Mouse (Mus musculus) spleen, adult 12 weeks (tissue): ENCODE results near the gene Trhr2.

Experiments used
- DNase-seq: peaks from one replicate; pipeline ENCODE4 v3.0.0; 2022; ENCODE audit warnings: low spot score

Gene Trhr2

DNA sequence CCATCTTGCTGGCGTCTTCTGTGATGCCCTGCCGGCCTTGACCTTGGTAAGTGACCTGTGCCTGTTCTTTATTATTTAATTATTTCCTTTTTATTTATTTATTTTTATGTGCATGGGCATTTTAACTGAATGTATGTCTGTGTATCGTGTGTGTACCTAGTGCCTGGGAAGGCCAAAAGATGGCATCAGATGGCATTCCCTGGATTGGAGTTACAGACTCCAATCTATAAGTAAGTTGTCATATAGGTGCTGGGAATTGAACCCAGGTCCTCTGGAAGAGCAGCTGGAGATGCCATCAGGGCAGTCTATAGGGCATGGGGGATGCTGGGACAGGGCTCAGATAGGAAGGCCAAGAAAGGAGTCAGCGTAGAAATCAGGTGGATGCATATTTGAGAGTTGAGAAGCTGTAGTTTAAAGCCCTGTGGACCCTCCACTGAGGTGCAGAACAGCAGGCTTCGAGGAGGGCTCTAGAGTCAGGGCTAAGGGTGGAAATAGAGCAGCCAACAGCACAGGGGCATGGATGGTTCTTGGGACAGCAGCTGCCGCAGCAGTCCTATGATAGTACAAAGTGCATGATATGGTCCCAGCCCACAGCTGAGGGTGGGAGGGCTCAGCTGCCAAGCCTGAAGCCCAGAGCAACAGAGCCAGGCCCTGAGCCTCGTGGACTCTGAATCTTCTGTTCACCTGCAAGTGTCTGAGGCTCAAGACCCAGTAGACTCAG lies at the start of gene Trhr2:
TSS of gene Trhr2 (minus strand) at position 51 of the 721 bp plus-strand sequence.
- no peak for DNase-seq

DNA sequence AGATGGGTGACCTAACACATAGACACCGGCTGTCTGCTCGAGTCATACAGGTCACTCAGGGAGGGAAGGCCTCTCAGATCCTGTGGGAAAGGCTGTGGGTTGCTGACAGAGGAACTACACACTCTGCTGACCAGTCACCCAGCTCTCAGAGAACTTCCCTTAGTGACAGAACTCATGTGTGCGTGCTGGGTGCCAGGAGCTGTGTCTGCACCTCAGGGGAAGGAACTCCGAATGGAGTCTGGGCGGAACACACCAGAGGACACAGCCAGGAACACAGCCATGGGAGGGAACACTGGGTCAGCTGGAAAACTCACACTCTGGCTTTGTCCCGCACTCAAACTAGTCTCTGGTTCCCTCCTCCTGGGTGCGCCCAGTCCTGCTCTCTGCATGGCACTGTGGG lies 47.1 kb upstream of the Trhr2 start:
- no peak for DNase-seq

DNA sequence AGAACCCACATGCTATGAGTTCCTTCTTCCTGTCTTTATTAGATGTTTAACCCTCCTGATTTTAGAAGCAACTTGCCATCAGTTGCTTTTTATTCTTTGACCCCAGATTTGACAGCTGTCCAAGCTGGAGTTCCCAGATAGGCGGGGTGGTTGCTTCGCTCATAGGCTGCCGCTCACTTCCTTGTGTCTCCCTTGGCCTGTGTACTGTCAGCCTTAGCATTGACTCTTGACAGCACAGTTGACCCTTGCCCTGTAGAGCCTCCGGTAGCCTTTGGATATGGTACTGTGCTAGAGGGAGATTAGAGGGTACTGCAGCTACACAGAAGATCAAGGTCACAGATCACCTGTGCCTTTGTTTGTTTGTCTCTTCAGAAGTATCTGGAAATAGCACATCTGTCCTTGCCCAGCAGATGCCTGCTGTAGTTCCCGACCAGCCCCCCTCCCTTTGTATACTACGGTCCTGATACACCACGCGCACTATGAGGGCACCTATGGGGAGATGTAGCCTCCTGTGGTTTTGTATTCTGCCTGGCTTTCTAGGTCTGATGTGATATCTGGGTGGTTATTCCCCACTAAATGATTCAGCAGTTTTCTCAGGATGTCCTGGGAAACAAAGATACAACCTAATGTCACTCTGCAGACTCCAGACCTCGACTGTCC lies 44.7 kb upstream of the Trhr2 start:
- no peak for DNase-seq

DNA sequence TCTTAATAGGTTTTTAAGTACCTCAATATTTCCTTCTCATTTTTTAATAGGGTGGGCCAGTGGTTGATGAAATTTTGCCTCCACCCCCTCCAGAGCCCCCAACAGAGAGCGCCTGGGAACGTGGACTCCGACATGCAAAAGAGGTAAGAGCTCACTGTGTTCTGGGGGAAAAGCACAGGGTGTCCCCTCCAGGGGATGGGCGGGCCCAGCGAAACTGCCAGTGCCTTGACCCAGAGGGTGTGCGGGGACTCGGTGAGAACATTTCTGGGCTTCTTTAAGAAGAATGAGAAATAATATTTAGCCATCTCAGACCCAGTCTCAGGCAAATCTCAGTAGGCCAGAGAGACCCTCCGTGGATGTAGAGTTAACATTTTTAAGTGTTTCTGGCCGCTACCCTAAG lies 37.6 kb upstream of the Trhr2 start:
- no peak for DNase-seq

DNA sequence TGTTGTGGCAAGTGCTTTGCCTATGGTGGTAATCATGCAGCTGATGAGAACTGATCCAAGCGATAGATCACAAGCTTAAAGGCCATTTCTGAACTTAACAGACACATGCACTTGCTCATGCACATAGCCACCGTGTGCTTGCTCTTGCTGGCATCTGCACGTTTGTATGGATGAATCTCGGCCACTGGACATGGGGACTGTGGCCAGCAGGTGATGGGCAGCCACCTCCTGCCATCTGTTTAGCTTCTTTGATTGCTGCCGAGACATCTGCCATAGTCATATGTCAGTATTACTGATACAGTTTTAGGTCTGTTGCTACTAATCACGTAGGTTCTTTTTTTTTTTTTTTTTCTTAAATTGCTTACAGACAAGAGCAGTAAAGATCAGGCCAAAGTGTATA lies 34.7 kb upstream of the Trhr2 start:
- DNase-seq = no peak

DNA sequence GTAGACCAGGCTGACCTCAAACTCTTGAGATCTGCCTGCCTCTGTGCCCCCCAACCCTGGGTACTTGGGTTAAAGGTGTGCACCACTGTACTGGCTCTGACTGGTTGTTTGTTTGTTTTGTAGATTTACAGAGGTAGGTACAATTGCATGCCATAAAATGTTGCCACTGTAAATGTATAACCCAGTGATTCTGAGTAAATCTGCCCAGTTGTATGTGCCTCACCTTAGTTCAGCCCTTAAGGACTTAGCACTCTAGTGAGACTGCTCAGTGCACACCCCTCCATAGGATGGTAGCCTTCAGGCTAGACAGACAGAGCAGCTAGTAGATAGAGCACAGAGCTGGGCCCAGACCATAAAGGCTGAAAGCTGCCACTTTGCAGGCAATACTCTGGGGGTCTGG lies 33.2 kb upstream of the Trhr2 start:
- DNase-seq = no peak

DNA sequence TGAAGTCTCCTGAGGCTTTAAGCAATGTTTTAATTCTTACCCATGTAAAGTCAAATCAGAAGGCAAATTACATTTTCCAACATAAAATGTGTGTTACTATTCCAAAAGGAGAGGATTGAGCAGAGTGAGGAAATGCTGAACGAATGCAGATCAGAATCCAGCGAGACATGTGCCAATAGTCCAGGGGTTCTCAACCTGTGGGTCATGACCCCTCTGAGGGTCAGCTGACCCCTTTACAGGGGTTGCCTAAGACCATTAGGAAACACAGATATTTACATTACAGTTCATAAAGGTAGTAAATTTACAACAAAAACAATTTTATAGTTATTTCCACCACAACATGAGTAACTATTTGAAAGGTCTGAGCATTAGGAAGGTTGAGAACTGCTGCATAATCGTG lies 30.2 kb upstream of the Trhr2 start:
- DNase-seq = no peak

DNA sequence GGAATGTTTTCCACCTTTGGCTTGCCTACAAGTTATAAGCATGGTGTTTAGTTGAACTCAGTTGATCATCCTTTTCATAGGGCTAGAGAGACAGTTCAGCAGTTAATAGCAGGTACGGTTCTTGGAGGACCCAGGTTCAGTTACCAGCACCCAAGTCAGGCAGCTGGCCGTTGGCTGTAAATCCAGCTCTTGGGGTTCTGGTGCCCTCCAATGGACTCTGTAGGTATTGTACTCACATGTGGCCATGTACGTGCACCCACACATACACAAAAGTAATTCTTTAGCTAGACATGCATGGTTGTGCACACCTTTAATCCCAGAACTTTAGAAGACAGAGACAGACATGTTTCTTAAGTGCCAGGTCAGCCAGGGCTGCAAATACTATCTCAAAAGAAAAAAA lies 28.8 kb upstream of the Trhr2 start:
- no peak for DNase-seq

DNA sequence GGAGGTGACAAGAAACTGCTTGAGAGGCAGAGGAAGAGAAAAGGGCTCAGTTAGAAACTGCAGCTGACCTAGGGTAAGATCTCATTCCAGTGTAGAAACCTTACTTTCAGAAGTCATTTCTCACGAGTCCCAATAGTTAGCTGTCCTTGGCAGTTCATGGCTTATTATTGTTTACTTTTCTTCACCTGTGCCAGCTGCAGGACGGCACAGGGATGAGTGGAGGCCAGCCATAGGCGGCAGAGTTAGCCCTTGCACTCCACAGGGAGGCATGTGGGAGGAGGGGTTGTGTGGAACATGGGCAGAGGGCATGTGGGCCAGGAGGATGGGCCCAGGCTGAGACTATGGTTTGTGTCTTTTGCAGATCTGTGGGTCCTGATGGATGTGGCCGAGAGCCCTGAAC lies 22.5 kb upstream of the Trhr2 start:
- DNase-seq = no peak

DNA sequence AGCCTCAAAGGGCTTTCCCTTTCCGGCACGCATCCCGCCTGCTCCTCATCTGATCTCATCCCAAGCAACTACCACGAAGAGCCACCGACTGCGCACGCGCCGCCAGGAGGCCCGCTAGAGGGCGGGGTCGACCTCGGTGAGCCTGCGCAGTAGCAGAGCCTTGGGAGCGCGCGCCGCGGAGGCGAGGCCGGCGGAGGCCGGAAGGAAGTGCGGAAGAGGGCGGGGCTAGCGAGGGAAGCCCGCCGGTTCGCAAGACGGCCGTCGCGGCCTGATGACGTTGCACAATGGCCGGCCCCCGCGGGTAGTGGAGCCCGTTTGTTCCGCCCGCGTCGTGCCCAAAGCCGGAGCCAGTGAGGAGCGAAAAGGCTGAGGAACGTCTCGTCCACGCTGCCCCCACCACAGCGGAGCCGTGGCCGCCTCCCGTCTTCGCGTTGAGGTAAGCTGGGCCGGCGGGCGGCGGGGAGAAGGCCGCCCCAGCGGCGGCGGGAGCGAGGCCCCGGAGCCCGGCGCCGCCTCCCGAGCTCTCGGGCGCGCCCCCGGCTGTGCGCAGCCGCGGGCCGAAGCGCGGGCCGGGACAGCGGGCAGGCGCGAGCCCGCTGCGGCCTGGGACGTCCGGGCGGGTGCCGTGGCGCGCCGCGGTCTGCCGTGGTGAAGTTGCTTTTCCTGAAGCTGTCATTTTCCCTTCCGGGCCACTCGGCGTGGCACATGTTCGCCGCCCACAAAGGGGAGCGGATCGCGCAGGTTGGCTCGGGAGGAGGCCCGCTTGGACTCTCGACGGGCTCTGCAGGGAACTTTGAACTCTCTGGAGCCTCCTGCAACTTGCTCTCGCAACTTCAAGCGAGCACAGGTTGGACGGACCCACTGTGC lies 16.1 kb upstream of the Trhr2 start, which contains the start of gene Zc3h18:
TSS of gene Zc3h18 (plus strand) at position 245 of the 867 bp plus-strand sequence.
- DNase-seq = peak; percentile 99

DNA sequence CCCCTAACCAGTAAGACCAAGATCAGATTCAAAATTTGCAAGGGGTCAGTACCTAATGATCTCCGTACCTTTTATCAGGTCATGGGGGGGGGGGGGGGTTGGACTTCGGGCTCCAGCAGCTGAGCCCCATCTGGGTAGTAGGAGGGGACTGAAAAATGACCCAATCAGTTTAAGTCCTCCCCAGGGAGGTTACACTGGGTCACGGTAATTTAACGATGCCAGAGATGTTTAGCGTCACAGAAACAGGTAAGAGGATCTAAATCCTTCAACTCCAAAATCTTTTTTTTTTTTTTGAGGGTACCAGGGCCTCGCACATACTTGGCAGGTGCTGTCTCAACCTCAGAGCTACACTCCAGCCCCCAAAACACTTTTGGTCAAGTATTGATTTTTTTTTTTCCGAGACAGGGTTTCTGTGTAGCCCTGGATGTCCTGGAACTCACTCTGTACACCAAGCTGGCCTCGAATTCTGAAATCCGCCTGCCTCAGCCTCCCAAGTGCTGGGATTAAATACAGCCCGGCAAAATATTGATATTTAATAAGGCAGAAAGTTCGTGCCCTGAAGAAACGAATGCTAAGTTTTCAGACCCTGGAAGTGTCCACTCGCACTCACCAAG lies 15.3 kb upstream of the Trhr2 start:
- DNase-seq = no peak

DNA sequence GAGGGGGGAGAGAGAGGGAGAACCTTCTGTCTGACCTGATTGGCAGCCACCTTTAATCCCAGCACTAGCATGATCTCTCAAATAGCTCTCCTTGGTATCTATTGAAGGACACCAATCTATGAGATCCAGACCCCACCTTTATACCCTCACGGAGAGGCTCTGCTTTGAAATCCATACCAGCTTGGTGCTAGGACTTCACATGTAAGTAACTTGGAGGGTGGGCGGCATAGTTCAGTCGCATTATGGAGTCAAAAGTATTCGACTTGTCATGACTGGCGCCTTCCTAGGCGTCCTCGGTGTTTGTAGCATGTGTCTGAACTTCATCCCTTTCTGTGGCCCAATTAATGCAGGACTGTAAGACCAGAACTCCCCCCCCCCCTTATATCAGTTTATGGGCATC lies 14.8 kb upstream of the Trhr2 start:
- no peak for DNase-seq

DNA sequence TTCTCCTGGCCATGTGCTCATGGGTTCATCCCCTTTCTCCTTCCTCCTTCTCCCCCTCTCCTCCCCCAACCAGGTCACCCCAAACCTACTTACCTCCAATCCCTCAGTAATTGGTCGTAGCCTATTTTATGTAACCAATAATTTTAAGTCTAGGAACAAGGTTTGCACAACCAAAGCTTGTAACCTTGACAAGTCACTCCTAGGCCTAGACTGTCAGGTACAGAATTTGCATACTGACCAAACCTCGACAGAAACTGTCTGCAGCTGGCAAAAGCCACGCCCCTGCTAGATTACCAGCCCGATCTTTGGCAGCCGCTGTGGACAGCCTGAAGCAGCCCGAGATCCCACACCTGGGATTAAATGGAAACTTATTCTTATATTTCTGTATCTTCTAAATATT lies 11.2 kb upstream of the Trhr2 start:
- no peak for DNase-seq

DNA sequence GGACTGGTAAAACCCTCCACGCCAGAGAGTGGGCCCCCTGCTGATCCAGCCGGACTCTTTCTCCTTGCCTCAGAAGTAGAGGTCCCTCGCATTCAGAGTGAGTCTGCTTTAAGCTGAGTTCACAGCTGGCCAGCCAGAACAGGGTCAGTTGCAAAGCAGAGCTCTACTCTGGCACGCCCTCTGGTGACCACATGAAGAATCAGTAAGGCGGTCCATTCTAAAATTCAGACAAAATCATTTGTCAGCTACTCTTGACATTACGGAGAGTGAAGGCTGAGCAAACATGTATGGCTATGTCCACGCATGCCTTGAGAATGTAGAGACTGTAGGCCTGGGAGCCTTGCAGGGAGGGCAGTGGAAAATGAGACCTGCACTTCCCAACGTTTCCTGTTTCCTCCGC lies 9.1 kb upstream of the Trhr2 start:
- peak; percentile 37 for DNase-seq

DNA sequence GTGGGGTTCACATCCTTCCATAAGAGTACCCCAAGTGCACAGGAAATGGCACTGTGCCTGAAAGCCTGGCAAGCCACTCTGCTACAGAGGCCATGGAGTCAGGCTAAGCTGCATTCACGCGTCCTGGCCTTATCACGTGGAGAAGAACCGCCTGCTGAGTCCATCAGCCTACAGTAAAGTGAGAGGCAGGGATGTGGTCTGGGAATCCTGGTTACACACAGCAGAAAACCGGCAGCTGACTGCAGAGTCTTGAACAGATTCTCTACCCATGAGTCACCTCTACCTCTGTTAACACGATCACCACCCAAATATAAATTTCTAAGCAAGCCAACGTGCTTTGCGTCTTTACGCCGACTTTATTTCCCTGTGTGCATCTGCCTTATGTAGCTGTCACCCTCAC lies 7.9 kb upstream of the Trhr2 start:
- no peak for DNase-seq

DNA sequence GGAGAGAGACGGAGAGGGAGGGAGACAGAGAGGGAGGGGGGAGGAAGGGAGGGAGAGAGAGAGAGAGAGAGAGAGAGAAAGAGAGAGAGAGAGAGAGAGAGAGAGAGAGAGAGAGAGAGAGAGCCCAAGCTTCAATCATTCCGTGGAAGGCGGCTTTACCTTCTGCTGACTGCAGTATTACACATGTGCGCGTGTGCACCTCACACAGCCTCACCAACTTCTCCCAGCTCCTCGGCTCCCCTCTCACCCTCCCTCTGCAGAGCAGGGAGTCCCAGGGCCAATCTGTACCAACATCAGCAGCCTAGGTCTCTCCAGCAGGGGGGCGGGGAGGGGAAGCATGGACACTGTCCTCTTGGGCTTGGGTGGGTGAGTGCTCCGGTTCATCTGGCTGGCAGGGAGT lies 2.4 kb upstream of the Trhr2 start:
- no peak for DNase-seq

DNA sequence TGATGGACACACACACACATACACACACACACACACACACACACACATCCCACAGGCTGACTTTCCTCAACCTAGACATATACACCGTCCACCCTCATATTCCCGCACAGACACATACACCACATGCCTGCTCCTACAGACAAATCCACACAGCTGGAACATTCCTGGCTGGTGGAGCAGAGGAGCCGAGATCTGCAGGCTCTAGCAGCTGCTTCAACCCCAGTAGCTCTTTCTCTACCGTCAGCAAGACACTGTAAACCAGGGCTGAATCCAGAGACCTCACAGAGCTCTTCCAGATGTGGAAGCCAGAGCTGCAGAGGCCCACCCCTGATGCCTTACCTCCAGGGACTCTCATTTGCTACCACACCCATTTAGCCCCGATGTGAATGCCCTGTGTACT lies 1.7 kb upstream of the Trhr2 start:
- DNase-seq = no peak

DNA sequence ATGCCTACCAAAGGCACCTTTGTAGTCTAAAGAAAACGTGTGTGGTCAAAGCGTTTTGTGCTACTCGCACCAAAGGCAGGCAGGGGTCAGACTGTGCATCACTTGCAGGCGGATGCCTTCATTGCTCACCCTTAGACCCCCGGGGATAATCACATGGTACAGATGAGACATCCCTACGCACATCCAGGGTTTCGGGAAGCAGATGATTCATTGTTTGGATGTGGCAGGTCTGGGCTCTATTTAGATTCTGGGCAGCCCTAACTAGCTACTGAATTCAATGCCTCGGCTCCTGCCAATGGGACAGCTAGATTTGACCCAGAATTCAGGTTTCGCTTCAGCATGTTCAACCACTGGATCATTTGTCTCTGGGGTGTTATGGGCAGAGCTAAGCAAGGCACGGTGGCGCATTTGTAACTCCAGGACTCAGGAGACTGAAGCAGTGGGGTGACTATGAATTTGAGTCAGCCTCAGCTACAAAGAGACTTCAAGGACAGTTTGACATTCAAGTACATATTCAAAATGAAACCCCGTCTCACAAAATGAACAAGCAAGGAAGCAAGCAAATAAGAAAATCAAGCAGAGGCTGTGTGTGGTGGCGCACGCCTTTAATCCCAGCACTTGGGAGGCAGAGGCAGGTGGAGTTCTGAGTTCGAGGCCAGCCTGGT lies 1.3 kb downstream of the Trhr2 start:
- no peak for DNase-seq

DNA sequence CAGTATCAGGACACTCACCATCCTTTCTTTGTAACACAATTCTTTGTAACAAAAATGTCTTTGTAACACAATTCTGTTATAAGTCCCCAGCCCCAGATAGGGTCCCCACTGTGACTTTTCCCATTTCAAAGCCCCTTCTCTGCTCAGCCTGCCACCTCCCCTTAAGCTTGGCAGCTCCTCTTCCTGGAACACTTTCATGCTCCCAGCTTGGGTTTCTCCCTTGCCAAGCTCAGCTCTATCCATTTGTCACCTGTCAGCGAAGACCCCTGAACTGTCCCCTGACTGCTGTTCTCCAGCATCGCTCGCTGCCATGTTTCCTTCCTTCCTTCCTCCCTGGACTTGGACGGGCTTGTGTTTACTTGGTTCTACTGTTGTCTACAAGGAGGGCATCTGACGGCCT lies 2.9 kb downstream of the Trhr2 start:
- DNase-seq = no peak

DNA sequence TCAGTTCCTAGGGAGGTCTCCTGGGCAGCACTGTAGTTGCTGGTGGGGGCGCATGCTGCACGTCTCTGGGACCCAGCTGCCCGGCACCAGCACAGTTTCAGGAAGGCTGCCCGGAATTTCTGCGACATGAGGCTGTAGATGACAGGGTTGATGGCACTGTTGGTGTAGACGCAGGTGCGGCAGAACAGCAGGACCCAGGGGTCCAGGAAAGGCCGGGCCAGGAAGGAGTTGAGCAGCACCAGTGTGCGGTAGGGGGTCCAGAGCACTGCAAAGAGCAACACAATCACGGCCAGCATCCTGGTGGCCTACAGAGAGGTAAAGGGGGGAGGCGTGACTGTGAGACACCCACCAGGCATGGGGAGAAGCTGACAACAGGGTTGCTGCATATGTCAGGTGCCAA lies 3.3 kb downstream of the Trhr2 start:
- no peak for DNase-seq

DNA sequence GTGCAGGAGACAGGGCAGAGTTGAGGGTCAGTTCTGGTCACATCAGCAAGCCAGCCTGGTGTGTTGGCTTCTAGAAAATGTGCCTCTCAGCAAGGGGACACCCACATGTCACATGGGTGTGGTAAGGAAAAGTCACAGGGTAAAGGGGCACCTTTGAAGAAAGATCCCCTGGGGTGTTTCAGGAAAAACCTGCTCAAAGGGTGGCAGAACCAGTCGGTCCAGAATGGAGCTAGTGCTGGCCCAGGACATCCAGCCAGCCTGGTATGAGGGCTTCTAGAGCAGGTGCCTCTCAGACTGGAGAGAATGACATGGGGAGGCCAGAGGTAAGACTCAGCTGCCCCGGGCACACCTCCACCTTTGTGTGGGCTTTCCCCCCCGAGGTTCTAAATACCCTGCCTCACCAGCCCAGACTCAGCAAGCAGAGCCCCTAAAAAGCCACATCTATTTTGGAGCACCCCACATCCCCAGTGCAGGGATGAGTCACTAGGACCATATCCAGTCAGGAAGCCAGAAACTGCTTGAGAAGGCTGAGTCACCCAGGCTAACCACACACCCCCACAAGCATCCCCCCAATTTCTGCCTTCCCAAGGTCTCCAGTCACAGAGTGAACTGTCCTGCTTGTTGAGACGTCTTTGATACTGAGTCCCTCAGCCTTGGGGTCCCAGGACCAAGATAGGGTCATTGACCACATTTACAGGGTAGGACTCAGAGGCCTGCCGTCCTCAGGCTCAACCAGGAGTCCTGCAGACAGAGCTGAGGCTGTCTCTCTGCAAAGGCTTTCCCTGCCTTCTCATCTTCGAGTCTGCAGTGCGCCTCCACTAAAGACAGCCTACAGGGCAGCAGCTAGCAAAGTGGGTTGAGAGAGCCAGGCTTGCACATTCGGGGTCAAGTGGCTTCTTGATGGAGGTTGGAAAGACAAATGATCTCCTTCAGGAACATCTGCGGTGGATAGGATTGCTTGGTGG lies 4.6 kb downstream of the Trhr2 start:
- no peak for DNase-seq
